Mouse (Mus musculus) neural tube, embryonic 14.5 days (tissue): ENCODE measurements around the gene Ovol2. TPM values are rescaled to one million over a fixed set of nuclear protein-coding genes. Genes with fewer than 3 reads are reported as not detected.
A peak's percentile ranks its signal among the peaks of the same experiment; 100 is the strongest.

ENCODE experiments used
- ATAC-seq: fragments of 200-750 bp; cut with Nextera tagmentation; 2 replicates; pipeline ENCODE4 v1.8.0; 2017; ENCODE audit warnings: low read depth, mild to moderate bottlenecking, moderate TSS enrichment, moderate library complexity
- H3K27ac ChIP-seq: fragments of 300-500 bp; sonication (generic); 2 replicates; pipeline ENCODE4 v1.5.1; 2014; ENCODE audit warnings: low read depth, mild to moderate bottlenecking, control low read depth, low read length, moderate library complexity, mixed read lengths
- H3K27me3 ChIP-seq: fragments of 300-500 bp; sonication (generic); 2 replicates; pipeline ENCODE4 v1.6.1; 2014; ENCODE audit warnings: low read length; ENCODE audit not compliant: control insufficient read depth, insufficient read depth
- H3K36me3 ChIP-seq: fragments of 300-500 bp; sonication (generic); 2 replicates; pipeline ENCODE4 v1.6.1; 2014; ENCODE audit warnings: low read length, mixed read lengths; ENCODE audit not compliant: control insufficient read depth, insufficient read depth
- H3K4me1 ChIP-seq: fragments of 300-500 bp; sonication (generic); 2 replicates; pipeline ENCODE4 v1.6.1; 2014; ENCODE audit warnings: low read length; ENCODE audit not compliant: control insufficient read depth, insufficient read depth
- H3K4me2 ChIP-seq: fragments of 300-500 bp; sonication (generic); 2 replicates; pipeline ENCODE4 v1.6.1; 2014; ENCODE audit warnings: mild to moderate bottlenecking, low read depth, low read length, control low read depth
- H3K4me3 ChIP-seq: fragments of 300-500 bp; sonication (generic); 2 replicates; pipeline ENCODE4 v1.5.1; 2014; ENCODE audit warnings: low read depth, low read length, control low read depth, mixed read lengths
- H3K9ac ChIP-seq: fragments of 300-500 bp; sonication (generic); replicated peaks from 2 replicates; pipeline ENCODE4 v1.6.1; 2014; ENCODE audit warnings: low read depth, mild to moderate bottlenecking, control low read depth, low read length, mixed read lengths
- H3K9me3 ChIP-seq: fragments of 300-500 bp; sonication (generic); 2 replicates; pipeline ENCODE4 v1.6.1; 2016; ENCODE audit warnings: low read length; ENCODE audit not compliant: control insufficient read depth
- WGBS: fragments of 180-500 bp; shearing (Covaris S2); extraction: QIAGEN DNeasy Blood & Tissue Kit; methylation state at CpG from one replicate; pipeline ENCODE4 v1.1.7; 2014; 5-methylcytosine and 5-hydroxymethylcytosine counted together
- polyA plus RNA-seq: library from polyadenylated mRNA; unstranded; fragments of >200 nt; fragmentation: Nextera tagmentation; extraction: Ambion mirVana; gene quantifications from 2 replicates; pipeline ENCODE4 v1.2.1, GENCODE M21; 2014

The Ovol2 gene
- polyA plus RNA-seq, 1 experiment from 2014 or later, result not detected

DNA sequence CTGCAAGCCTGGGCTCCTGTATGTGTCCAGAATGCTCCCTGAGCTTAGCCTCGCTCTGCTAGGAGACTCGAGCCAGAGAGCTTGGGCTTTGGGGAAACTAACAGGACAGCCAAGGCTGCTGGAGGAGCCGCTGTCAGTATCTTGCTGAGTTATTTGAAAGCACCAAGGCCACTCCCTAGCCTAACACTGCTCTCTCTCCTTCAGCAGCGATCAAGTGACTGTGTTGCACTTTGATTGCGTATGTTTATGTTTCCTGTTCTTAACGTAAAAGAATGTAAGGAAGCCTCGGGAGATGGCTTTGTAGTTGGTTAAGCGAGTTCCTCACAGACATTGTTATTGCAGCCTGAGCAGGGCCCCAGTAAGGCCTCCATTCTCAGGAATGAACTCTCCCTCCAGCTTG is 57.2 kb downstream of the Ovol2 start:
- H3K4me1 ChIP-seq, result no peaks in the 10 kb centered on the region
- WGBS, result 66% methylated on average over 8 of the region's 8 CpGs

DNA sequence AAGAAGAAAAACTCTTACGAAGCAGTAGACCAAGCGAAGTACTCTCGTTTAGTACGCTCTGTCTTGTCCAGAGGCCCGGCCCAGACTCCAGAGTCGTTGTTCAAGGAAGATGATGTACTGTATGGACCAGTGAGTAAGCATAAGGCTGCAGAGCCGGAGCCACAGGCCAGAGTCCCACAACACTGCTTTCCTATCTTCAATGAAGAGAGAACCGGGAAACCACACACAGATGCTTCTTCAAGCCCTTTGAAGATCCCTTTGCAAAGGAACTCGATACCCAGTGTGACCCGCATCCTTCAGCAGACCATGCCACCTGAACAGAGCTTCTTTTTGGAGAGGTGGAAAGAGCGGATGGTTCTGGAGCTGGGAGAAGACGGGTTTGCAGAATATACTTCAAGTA is 59.9 kb downstream of the Ovol2 start:
- no peaks in the 10 kb centered on the region for H3K27me3 ChIP-seq
- H3K4me1 ChIP-seq, result peaks cover 19% of the 10 kb centered on the region
- no peak overlapping the region for H3K4me3 ChIP-seq
- no peak overlapping the region for H3K4me2 ChIP-seq
- WGBS, result 96% methylated on average over 12 of the region's 12 CpGs
- ATAC-seq, result no peak
- no peaks in the 10 kb centered on the region for H3K9me3 ChIP-seq
- H3K9ac ChIP-seq, result no peak overlapping the region
- no peaks in the 10 kb centered on the region for H3K36me3 ChIP-seq
- H3K27ac ChIP-seq, result no peak overlapping the region

More for the DNA sequence above, 57.2 kb downstream of the Ovol2 start:
- no peak overlapping the region for H3K9ac ChIP-seq
- H3K27me3 ChIP-seq, result no peaks in the 10 kb centered on the region
- H3K27ac ChIP-seq, result no peak overlapping the region
- H3K9me3 ChIP-seq, result no peaks in the 10 kb centered on the region
- no peak for ATAC-seq
- 0 out of 2 replicates have a peak, but pooled peaks cover 2% of the 10 kb centered on the region for H3K36me3 ChIP-seq
- no peak overlapping the region for H3K4me3 ChIP-seq
- H3K4me2 ChIP-seq, result no peak overlapping the region

- peak within 1 kb of the TSS; percentile 91 for H3K27ac ChIP-seq
- WGBS, result under 1% methylated on average over 93 of the region's 93 CpGs
- ATAC-seq, result peak; percentile 98
Observed at GRCm38 (mm10) chr2:144270507-144271420, 61.2 kb downstream of the Ovol2 start, which contains the start of the genes Mgme1 and Snx5. Gene Mgme1 (plus strand): TSS chr2:144270663. Gene Snx5 (minus strand): TSS chr2:144270906.

GRCm38 (mm10) chr2:144269679-144270475 is 62.1 kb downstream of the Ovol2 start:
- WGBS, result under 1% methylated on average over 31 of the region's 33 CpGs
- Histone ChIP-seq H3K4me3 (peak overlapping the region; percentile 88), H3K9ac (peak overlapping the region; percentile 86), H3K27ac (peak overlapping the region; percentile 91), H3K4me1 (peaks cover 19% of the 10 kb centered on the region), H3K36me3 (no peaks in the 10 kb centered on the region), H3K4me2 (peak overlapping the region; percentile 56), H3K9me3 (no peaks in the 10 kb centered on the region), H3K27me3 (no peaks in the 10 kb centered on the region)
- ATAC-seq, result no peak

More at GRCm38 (mm10) chr2:144270507-144271420, 61.2 kb downstream of the Ovol2 start, which contains the start of the genes Mgme1 and Snx5:
- H3K4me1 ChIP-seq, result peaks cover 19% of the 10 kb centered on the region
- H3K36me3 ChIP-seq, result no peaks in the 10 kb centered on the region
- H3K9me3 ChIP-seq, result no peaks in the 10 kb centered on the region
- peak within 1 kb of the TSS; percentile 86 for H3K9ac ChIP-seq
- peak within 1 kb of the TSS; percentile 88 for H3K4me3 ChIP-seq
- peak within 1 kb of the TSS; percentile 56 for H3K4me2 ChIP-seq
- H3K27me3 ChIP-seq, result no peaks in the 10 kb centered on the region

DNA sequence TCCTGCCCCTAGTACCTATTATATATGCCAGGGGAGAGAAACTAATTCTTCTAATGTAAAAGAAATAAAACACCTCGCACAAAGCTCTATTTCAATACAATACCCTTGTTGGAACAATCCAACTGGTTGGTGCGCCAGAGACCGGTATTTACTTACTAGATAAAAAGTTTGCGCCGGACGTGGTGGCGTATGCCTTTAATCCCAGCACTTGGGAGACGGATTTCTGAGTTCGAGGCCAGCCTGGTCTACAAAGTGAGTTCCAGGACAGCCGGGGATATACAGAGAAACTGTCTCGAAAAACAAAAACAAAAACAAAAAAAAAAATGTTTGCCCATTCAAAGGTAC is 62.7 kb downstream of the Ovol2 start:
- Histone ChIP-seq H3K36me3 (no peaks in the 10 kb centered on the region), H3K4me1 (peaks cover 19% of the 10 kb centered on the region)
- under 1% methylated on average over 11 of the region's 11 CpGs for WGBS

DNA sequence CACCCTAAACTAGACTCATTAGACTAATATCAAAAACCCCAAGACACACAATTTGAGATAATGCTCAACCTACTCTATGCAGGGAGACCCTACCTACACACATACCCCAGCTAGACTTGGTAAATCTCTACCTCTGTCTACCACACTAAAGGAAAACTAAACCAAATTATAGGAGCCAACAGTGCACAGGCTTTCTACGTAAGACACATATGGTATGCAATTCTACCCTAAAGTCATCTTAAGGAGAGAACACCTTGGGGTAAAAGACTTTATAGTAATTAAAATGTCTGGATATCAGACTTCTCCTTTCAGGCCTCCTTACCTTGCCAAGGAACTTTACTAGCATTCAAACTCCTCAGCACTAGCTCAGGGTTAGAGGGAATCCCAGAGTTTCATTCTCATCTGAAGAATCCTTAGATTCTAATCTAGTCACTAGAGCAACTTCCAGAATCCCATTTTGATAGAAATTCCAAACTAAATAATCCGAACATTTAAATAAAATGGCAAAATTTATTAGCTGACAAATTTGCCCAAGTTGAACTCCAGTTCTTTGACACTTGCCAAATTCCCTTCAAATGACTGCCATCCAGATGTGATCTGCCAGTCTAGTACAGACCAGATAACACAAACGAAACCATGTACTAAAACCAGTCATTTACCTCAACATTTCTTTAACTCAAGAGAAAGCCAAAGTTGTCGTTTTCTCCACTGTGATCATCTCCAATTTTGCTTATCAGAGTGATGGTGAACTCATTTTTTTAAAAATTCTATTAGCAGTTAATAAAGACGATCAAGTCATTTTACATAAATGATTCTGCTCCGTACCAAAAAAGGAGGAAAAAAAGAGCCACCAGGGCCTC is 63.3 kb downstream of the Ovol2 start:
- Histone ChIP-seq H3K4me1 (peaks cover 19% of the 10 kb centered on the region), H3K36me3 (no peaks in the 10 kb centered on the region), H3K9ac (0 out of 2 replicates have a peak overlapping the region, but pooled peaks have one; percentile 17), H3K4me3 (peak overlapping the region; percentile 88), H3K27ac (no peak overlapping the region), H3K27me3 (no peaks in the 10 kb centered on the region), H3K4me2 (peak overlapping the region; percentile 56), H3K9me3 (no peaks in the 10 kb centered on the region)
- no peak for ATAC-seq
- 7% methylated on average over 6 of the region's 6 CpGs for WGBS

More for the DNA sequence above, 62.7 kb downstream of the Ovol2 start:
- no peak for ATAC-seq
- peak overlapping the region; percentile 86; the same call in 1 of the 2 replicates for H3K9ac ChIP-seq
- peak overlapping the region; percentile 88 for H3K4me3 ChIP-seq
- H3K27ac ChIP-seq, result no peak overlapping the region
- H3K4me2 ChIP-seq, result peak overlapping the region; percentile 56
- no peaks in the 10 kb centered on the region for H3K27me3 ChIP-seq
- H3K9me3 ChIP-seq, result no peaks in the 10 kb centered on the region

DNA sequence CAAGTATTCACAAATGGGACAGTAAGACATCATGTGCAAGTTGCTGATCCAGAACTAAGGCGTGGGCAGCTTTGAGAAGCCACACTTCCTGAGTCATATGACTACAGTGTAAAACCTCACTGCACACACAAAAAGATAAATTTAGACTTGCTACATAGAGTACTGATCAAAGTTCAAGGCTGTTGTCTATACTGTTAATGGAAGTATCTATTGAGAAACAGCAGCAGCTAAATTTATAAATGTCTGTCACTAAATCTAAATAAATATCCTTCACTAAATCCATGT is 64.3 kb downstream of the Ovol2 start:
- no peak overlapping the region for H3K4me2 ChIP-seq
- H3K4me3 ChIP-seq, result no peak overlapping the region
- no peak for ATAC-seq
- H3K4me1 ChIP-seq, result peaks cover 19% of the 10 kb centered on the region
- H3K36me3 ChIP-seq, result no peaks in the 10 kb centered on the region
- H3K9ac ChIP-seq, result no peak overlapping the region
- WGBS, result 57% methylated on average over 1 of the region's 1 CpGs
- no peak overlapping the region for H3K27ac ChIP-seq
- H3K9me3 ChIP-seq, result no peaks in the 10 kb centered on the region
- no peaks in the 10 kb centered on the region for H3K27me3 ChIP-seq

DNA sequence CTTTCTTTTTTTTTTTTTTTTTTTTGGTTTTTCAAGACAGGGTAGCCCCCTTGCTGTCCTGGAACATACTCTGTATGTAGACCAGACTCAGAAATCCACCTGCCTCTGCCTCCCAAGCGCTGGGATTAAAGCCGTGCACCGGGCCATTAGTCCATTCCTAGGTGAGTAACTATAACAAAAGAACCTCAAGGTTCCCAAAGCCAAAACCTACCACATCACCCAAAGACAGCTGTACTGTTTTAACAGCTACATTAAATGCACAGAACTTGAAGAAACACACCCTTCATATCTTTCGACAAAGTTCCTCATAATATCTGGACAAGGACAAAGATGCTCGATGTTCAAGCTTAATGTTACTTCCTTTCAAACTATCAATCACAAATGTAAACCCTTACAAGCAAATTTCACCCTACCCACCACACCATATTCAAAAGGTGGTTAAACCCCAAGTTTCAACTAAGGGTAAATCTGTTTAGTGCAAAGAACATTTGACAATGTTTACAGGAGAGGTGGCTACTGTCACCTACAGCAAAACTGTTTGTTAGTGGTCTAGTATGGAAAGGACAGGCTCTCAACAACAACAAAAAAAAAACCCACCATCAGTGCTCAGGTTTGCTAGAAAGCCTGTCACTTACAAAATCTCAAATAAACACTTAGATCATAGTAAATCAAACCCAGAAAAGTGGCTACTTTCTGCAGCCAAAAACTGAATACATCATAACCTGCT is 64.8 kb downstream of the Ovol2 start:
- Histone ChIP-seq H3K4me3 (no peak overlapping the region), H3K4me1 (peaks cover 19% of the 10 kb centered on the region), H3K4me2 (no peak overlapping the region), H3K9ac (no peak overlapping the region), H3K27me3 (no peaks in the 10 kb centered on the region), H3K9me3 (no peaks in the 10 kb centered on the region), H3K27ac (no peak overlapping the region), H3K36me3 (no peaks in the 10 kb centered on the region)
- 50% methylated on average over 5 of the region's 5 CpGs for WGBS
- ATAC-seq, result no peak
